Mouse (Mus musculus): ENCODE data around the gene Mpp3. TPM values are rescaled to one million over a fixed set of nuclear protein-coding genes. Genes with fewer than 3 reads are reported as not detected.
A peak's percentile ranks its signal among the peaks of the same experiment; 100 is the strongest.
"Not testable (repeated sequence)": the region's sequence is repeated elsewhere in the genome, so short reads cannot be mapped to it uniquely, and the experiment has no call there.

Mpp3 gene
- polyA plus RNA-seq, 1 experiment from 2014 or later: 5.7 TPM

- H3K36me3 ChIP-seq (ENCODE audit: control insufficient read depth, insufficient read depth, low read length): no peaks in the 10 kb centered on the region
- 0 out of 2 replicates have a peak within 1 kb of the TSS, but pooled peaks have one; percentile 7 for H3K4me3 ChIP-seq (ENCODE audit: low read length)
- H3K9me3 ChIP-seq (ENCODE audit: control insufficient read depth, low read length): no peaks in the 10 kb centered on the region
- no peaks in the 10 kb centered on the region for H3K27me3 ChIP-seq (replicated peaks; ENCODE audit: control insufficient read depth, insufficient read depth, low read length)
- H3K4me2 ChIP-seq (ENCODE audit: low read depth, low read length): 0 out of 2 replicates have a peak within 1 kb of the TSS, but pooled peaks have one; percentile 21
- H3K27ac ChIP-seq (ENCODE audit: low read length): no peak within 1 kb of the TSS; the same call in 1 of the 2 replicates
- H3K9ac ChIP-seq (ENCODE audit: low read depth, low read length): no peak within 1 kb of the TSS
- 80% methylated on average over 3 of the region's 3 CpGs for WGBS
- H3K4me1 ChIP-seq (ENCODE audit: control insufficient read depth, insufficient read depth, low read length): peaks cover 17% of the 10 kb centered on the region
- ATAC-seq: no peak
Observed at GRCm38 (mm10) chr11:101986913-101987312, 41.3 kb downstream of the Mpp3 start, which contains the start of gene Dusp3. TSS of gene Dusp3 (minus strand) at chr11:101987013.

GRCm38 (mm10) chr11:101985990-101986389, 42.3 kb downstream of the Mpp3 start:
- peaks cover 17% of the 10 kb centered on the region for H3K4me1 ChIP-seq (ENCODE audit: control insufficient read depth, insufficient read depth, low read length)
- no peak overlapping the region for H3K9ac ChIP-seq (ENCODE audit: low read depth, low read length)
- H3K27me3 ChIP-seq (replicated peaks; ENCODE audit: control insufficient read depth, insufficient read depth, low read length): no peaks in the 10 kb centered on the region
- WGBS: 3% methylated on average over 10 of the region's 10 CpGs
- no peaks in the 10 kb centered on the region for H3K36me3 ChIP-seq (ENCODE audit: control insufficient read depth, insufficient read depth, low read length)
- ATAC-seq: 0 out of 2 replicates have a peak, but pooled peaks have one; percentile 32
- 0 out of 2 replicates have a peak overlapping the region, but pooled peaks have one; percentile 21 for H3K4me2 ChIP-seq (ENCODE audit: low read depth, low read length)
- H3K4me3 ChIP-seq (ENCODE audit: low read length): 0 out of 2 replicates have a peak overlapping the region, but pooled peaks have one; percentile 7
- H3K9me3 ChIP-seq (ENCODE audit: control insufficient read depth, low read length): no peaks in the 10 kb centered on the region
- no peak overlapping the region; the same call in 1 of the 2 replicates for H3K27ac ChIP-seq (ENCODE audit: low read length)

GRCm38 (mm10) chr11:101985450-101985849, 42.8 kb downstream of the Mpp3 start:
- H3K27ac ChIP-seq (ENCODE audit: low read length); H3K9ac ChIP-seq (ENCODE audit: low read depth, low read length); H3K4me3 ChIP-seq (ENCODE audit: low read length); H3K27me3 ChIP-seq (replicated peaks; ENCODE audit: control insufficient read depth, insufficient read depth, low read length); H3K36me3 ChIP-seq (ENCODE audit: control insufficient read depth, insufficient read depth, low read length); H3K4me2 ChIP-seq (ENCODE audit: low read depth, low read length); H3K9me3 ChIP-seq (ENCODE audit: control insufficient read depth, low read length); ATAC-seq: not testable (repeated sequence)
- 50% methylated on average over 6 of the region's 6 CpGs for WGBS
- peaks cover 17% of the 10 kb centered on the region for H3K4me1 ChIP-seq (ENCODE audit: control insufficient read depth, insufficient read depth, low read length)

GRCm38 (mm10) chr11:101984054-101985025, 43.9 kb downstream of the Mpp3 start, which contains the start of gene Cfap97d1:
TSS of gene Cfap97d1 (plus strand) at chr11:101984279.
- Histone ChIP-seq H3K9me3 (ENCODE audit: control insufficient read depth, low read length) (no peaks in the 10 kb centered on the region), H3K36me3 (ENCODE audit: control insufficient read depth, insufficient read depth, low read length) (no peaks in the 10 kb centered on the region), H3K4me3 (ENCODE audit: low read length) (peak within 1 kb of the TSS; percentile 77), H3K27me3 (replicated peaks; ENCODE audit: control insufficient read depth, insufficient read depth, low read length) (no peaks in the 10 kb centered on the region), H3K27ac (ENCODE audit: low read length) (peak within 1 kb of the TSS; percentile 90), H3K4me1 (ENCODE audit: control insufficient read depth, insufficient read depth, low read length) (peaks cover 17% of the 10 kb centered on the region), H3K4me2 (ENCODE audit: low read depth, low read length) (peak within 1 kb of the TSS; percentile 99), H3K9ac (ENCODE audit: low read depth, low read length) (peak within 1 kb of the TSS; percentile 86)
- peak; percentile 90 for ATAC-seq
- under 1% methylated on average over 70 of the region's 71 CpGs for WGBS

DNA sequence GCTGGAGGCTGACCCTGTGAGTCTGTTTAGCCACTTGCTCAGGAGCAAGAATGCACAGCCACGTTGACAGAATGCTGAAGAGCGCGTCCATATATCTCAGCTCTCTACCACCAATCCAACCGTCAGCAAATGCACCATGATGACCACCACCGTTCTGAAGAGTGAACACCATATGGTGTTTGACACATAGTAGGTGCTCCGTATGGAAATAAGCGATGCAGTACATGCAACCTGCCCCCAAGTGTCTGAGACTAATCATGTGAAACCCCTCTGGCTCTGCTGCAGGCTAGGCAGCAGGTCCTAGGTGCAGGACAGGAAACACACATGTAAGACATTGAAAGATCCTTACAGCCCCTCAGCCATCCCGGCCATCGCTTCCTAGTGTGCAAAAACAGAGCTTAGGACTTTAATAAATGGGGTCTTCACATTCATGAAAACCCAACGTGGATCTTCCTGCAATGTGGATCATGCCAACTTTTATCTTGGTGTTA, 44.8 kb downstream of the Mpp3 start:
- 73% methylated on average over 10 of the region's 10 CpGs for WGBS
- Histone ChIP-seq H3K27ac (ENCODE audit: low read length) (peak overlapping the region; percentile 51), H3K36me3 (ENCODE audit: control insufficient read depth, insufficient read depth, low read length) (no peaks in the 10 kb centered on the region), H3K9ac (ENCODE audit: low read depth, low read length) (0 out of 2 replicates have a peak overlapping the region, but pooled peaks have one; percentile 25), H3K27me3 (replicated peaks; ENCODE audit: control insufficient read depth, insufficient read depth, low read length) (no peaks in the 10 kb centered on the region), H3K4me2 (ENCODE audit: low read depth, low read length) (peak overlapping the region; percentile 99), H3K4me1 (ENCODE audit: control insufficient read depth, insufficient read depth, low read length) (peaks cover 17% of the 10 kb centered on the region), H3K9me3 (ENCODE audit: control insufficient read depth, low read length) (no peaks in the 10 kb centered on the region), H3K4me3 (ENCODE audit: low read length) (peak overlapping the region; percentile 18; the same call in 1 of the 2 replicates)
- ATAC-seq: no peak

DNA sequence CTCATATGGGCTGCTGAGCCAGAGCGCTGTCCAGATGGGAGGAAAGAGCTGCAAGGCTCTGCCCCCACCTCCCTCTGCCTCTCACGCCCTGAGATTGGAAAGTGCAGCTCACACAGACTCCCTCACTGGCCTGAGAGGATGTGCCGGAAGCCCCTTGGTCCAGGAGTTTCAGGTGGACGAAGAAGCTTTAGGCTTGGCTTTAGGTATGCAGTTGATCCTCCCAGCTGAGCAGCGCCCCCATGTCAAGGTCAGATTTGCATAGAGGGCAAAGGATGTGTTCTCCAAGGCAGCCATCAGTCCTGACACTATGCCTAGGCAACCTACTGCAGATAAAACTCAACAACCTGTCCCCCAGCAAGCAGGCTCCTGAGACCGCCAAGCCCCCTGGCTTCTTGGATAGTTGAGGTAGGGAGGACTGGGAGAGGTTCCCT, 45.3 kb downstream of the Mpp3 start:
- ATAC-seq: no peak
- peak overlapping the region; percentile 99; the same call in 1 of the 2 replicates for H3K4me2 ChIP-seq (ENCODE audit: low read depth, low read length)
- H3K9me3 ChIP-seq (ENCODE audit: control insufficient read depth, low read length): no peaks in the 10 kb centered on the region
- H3K36me3 ChIP-seq (ENCODE audit: control insufficient read depth, insufficient read depth, low read length): no peaks in the 10 kb centered on the region
- 61% methylated on average over 6 of the region's 6 CpGs for WGBS
- H3K27ac ChIP-seq (ENCODE audit: low read length): peak overlapping the region; percentile 23; the same call in 1 of the 2 replicates
- peaks cover 17% of the 10 kb centered on the region for H3K4me1 ChIP-seq (ENCODE audit: control insufficient read depth, insufficient read depth, low read length)
- peak overlapping the region; percentile 25; the same call in 1 of the 2 replicates for H3K9ac ChIP-seq (ENCODE audit: low read depth, low read length)
- no peak overlapping the region for H3K4me3 ChIP-seq (ENCODE audit: low read length)
- H3K27me3 ChIP-seq (replicated peaks; ENCODE audit: control insufficient read depth, insufficient read depth, low read length): no peaks in the 10 kb centered on the region

DNA sequence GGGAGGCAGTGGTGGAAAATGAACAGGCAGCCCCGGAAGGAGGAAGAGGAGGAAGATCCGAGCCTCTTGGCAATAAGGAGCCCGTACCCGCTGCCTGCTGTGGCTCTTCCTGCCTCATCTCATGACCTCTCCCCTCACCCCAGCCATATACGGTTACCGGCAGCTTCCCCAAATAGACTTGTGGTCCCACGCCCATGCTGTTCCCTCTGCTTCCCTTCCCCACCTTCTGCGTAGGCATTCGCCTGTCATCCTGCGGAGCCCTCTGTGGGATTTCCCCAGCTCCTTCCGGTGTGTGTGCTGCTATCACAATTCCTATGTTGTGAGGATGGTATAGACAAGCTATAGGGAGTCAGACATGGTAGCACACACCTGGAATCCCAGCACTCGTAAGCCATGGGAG, 46.4 kb downstream of the Mpp3 start:
- WGBS: 73% methylated on average over 12 of the region's 12 CpGs
- no peak for ATAC-seq
- H3K27ac ChIP-seq (ENCODE audit: low read length): no peak overlapping the region

DNA sequence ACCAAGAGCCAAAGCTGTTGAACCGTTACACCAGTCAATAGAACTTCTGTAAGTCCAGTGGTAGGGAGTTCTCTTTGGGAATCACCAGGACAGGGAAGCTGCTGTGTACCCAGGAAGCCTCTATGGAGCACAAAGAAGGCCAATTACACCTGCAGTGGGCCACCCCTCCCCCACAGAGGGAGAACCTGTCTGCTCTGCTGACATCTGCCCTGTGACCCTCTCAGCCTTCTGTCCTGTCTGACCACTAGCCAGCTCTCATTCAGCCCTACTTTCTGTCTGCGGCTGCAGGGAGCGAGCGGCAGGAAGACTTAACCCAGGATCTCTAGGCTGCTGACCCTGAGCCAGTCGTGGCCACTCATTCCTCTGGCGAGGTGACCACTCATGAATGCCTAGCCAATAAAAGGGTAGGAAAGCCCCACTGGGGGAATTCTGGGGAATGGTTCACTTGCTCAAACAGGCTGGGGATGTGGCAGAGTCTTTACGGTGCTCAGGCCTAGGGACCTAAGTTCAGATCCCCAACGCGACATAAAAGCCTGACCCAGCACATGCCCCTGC, 47.6 kb downstream of the Mpp3 start:
- no peak for ATAC-seq
- H3K27ac ChIP-seq (ENCODE audit: low read length): no peak overlapping the region
- no peak overlapping the region for H3K4me2 ChIP-seq (ENCODE audit: low read depth, low read length)
- no peak overlapping the region for H3K9ac ChIP-seq (ENCODE audit: low read depth, low read length)
- no peaks in the 10 kb centered on the region for H3K36me3 ChIP-seq (ENCODE audit: control insufficient read depth, insufficient read depth, low read length)
- no peaks in the 10 kb centered on the region for H3K27me3 ChIP-seq (replicated peaks; ENCODE audit: control insufficient read depth, insufficient read depth, low read length)
- H3K4me3 ChIP-seq (ENCODE audit: low read length): no peak overlapping the region
- WGBS: 89% methylated on average over 9 of the region's 9 CpGs
- peaks cover 13% of the 10 kb centered on the region for H3K4me1 ChIP-seq (ENCODE audit: control insufficient read depth, insufficient read depth, low read length)
- no peaks in the 10 kb centered on the region for H3K9me3 ChIP-seq (ENCODE audit: control insufficient read depth, low read length)

More for the DNA sequence above, 46.4 kb downstream of the Mpp3 start:
- Histone ChIP-seq H3K27me3 (replicated peaks; ENCODE audit: control insufficient read depth, insufficient read depth, low read length) (no peaks in the 10 kb centered on the region), H3K9me3 (ENCODE audit: control insufficient read depth, low read length) (no peaks in the 10 kb centered on the region), H3K4me3 (ENCODE audit: low read length) (no peak overlapping the region), H3K4me1 (ENCODE audit: control insufficient read depth, insufficient read depth, low read length) (peaks cover 17% of the 10 kb centered on the region), H3K4me2 (ENCODE audit: low read depth, low read length) (no peak overlapping the region), H3K36me3 (ENCODE audit: control insufficient read depth, insufficient read depth, low read length) (no peaks in the 10 kb centered on the region), H3K9ac (ENCODE audit: low read depth, low read length) (no peak overlapping the region)

DNA sequence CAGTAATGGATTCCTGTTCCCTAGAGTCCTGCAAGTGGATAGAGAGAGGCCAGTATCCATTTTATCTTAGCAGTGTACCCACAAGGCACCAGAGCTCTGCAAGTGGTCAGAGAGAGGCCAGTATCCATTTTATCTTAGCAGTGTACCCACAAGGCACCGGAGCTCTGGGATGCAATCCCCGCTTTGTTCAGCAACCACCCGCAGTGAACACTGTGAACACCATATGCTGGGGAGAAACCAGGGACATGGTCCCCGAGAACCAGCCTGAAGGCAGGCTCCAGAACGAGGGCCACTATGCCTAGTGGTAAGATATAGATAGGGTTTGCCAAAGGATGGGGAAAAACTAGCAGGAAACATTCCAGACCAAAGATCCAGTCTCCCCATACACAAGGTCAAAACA, 49.1 kb downstream of the Mpp3 start:
- Histone ChIP-seq H3K27ac (ENCODE audit: low read length) (no peak overlapping the region), H3K4me2 (ENCODE audit: low read depth, low read length) (no peak overlapping the region), H3K36me3 (ENCODE audit: control insufficient read depth, insufficient read depth, low read length) (no peaks in the 10 kb centered on the region), H3K9me3 (ENCODE audit: control insufficient read depth, low read length) (no peaks in the 10 kb centered on the region), H3K4me3 (ENCODE audit: low read length) (no peak overlapping the region), H3K4me1 (ENCODE audit: control insufficient read depth, insufficient read depth, low read length) (peaks cover 6% of the 10 kb centered on the region; the same call in 1 of the 2 replicates), H3K9ac (ENCODE audit: low read depth, low read length) (no peak overlapping the region), H3K27me3 (replicated peaks; ENCODE audit: control insufficient read depth, insufficient read depth, low read length) (no peaks in the 10 kb centered on the region)
- WGBS: 90% methylated on average over 5 of the region's 5 CpGs
- no peak for ATAC-seq
